Mouse (Mus musculus): ENCODE measurements around the gene Eif2ak4. TPM values are rescaled to one million over a fixed set of nuclear protein-coding genes. Genes with fewer than 3 reads are reported as not detected.

Eif2ak4 gene
- polyA plus RNA-seq, 1 experiment from 2014 or later = 9.5 TPM

GRCm38 (mm10) chr2:118372901-118373571 lies 15.4 kb upstream of the Eif2ak4 start, which contains the start of gene Gpr176:
Gene Gpr176 (minus strand): TSS chr2:118373419.
- peaks cover 18% of the 10 kb centered on the region for H3K4me1 ChIP-seq (ENCODE audit: control insufficient read depth, insufficient read depth, low read length)
- no peaks in the 10 kb centered on the region for H3K9me3 ChIP-seq (ENCODE audit: control insufficient read depth, low read length)
- H3K4me2 ChIP-seq (ENCODE audit: low read depth, low read length) = peak within 1 kb of the TSS; percentile 100
- H3K27me3 ChIP-seq (replicated peaks; ENCODE audit: control insufficient read depth, insufficient read depth, low read length) = peaks cover 14% of the 10 kb centered on the region
- peak within 1 kb of the TSS; percentile 67 for H3K9ac ChIP-seq (ENCODE audit: low read depth, low read length)
- 1% methylated on average over 55 of the region's 59 CpGs for WGBS
- peak; percentile 74 for ATAC-seq
- no peak within 1 kb of the TSS for H3K27ac ChIP-seq (ENCODE audit: low read length)
- H3K4me3 ChIP-seq (ENCODE audit: low read length) = peak within 1 kb of the TSS; percentile 59
- H3K36me3 ChIP-seq (ENCODE audit: control insufficient read depth, insufficient read depth, low read length) = no peaks in the 10 kb centered on the region

GRCm38 (mm10) chr2:118373572-118374279 lies 14.7 kb upstream of the Eif2ak4 start:
- Histone ChIP-seq H3K27me3 (replicated peaks; ENCODE audit: control insufficient read depth, insufficient read depth, low read length) (peaks cover 14% of the 10 kb centered on the region), H3K9me3 (ENCODE audit: control insufficient read depth, low read length) (no peaks in the 10 kb centered on the region), H3K4me3 (ENCODE audit: low read length) (peak overlapping the region; percentile 59), H3K27ac (ENCODE audit: low read length) (no peak overlapping the region), H3K4me1 (ENCODE audit: control insufficient read depth, insufficient read depth, low read length) (peaks cover 18% of the 10 kb centered on the region), H3K9ac (ENCODE audit: low read depth, low read length) (peak overlapping the region; percentile 67), H3K4me2 (ENCODE audit: low read depth, low read length) (peak overlapping the region; percentile 100), H3K36me3 (ENCODE audit: control insufficient read depth, insufficient read depth, low read length) (no peaks in the 10 kb centered on the region)
- ATAC-seq = peak; percentile 89
- WGBS = 2% methylated on average over 43 of the region's 43 CpGs

GRCm38 (mm10) chr2:118375522-118375921 lies 12.9 kb upstream of the Eif2ak4 start:
- Histone ChIP-seq H3K9me3 (ENCODE audit: control insufficient read depth, low read length) (no peaks in the 10 kb centered on the region), H3K4me2 (ENCODE audit: low read depth, low read length) (no peak overlapping the region), H3K27me3 (replicated peaks; ENCODE audit: control insufficient read depth, insufficient read depth, low read length) (peaks cover 8% of the 10 kb centered on the region), H3K27ac (ENCODE audit: low read length) (no peak overlapping the region), H3K36me3 (ENCODE audit: control insufficient read depth, insufficient read depth, low read length) (no peaks in the 10 kb centered on the region), H3K4me1 (ENCODE audit: control insufficient read depth, insufficient read depth, low read length) (peaks cover 18% of the 10 kb centered on the region), H3K9ac (ENCODE audit: low read depth, low read length) (no peak overlapping the region), H3K4me3 (ENCODE audit: low read length) (no peak overlapping the region)
- no peak for ATAC-seq
- WGBS = 72% methylated on average over 1 of the region's 1 CpGs

- no peaks in the 10 kb centered on the region for H3K36me3 ChIP-seq (ENCODE audit: control insufficient read depth, insufficient read depth, low read length)
- no peak overlapping the region for H3K27ac ChIP-seq (ENCODE audit: low read length)
- H3K4me2 ChIP-seq (ENCODE audit: low read depth, low read length) = no peak overlapping the region
- H3K9me3 ChIP-seq (ENCODE audit: control insufficient read depth, low read length) = no peaks in the 10 kb centered on the region
- peaks cover 18% of the 10 kb centered on the region for H3K4me1 ChIP-seq (ENCODE audit: control insufficient read depth, insufficient read depth, low read length)
- no peak for ATAC-seq
- peaks cover 8% of the 10 kb centered on the region for H3K27me3 ChIP-seq (replicated peaks; ENCODE audit: control insufficient read depth, insufficient read depth, low read length)
- no peak overlapping the region for H3K9ac ChIP-seq (ENCODE audit: low read depth, low read length)
- H3K4me3 ChIP-seq (ENCODE audit: low read length) = no peak overlapping the region
Observed at GRCm38 (mm10) chr2:118375931-118376330, 12.5 kb upstream of the Eif2ak4 start.

GRCm38 (mm10) chr2:118379756-118380155 lies 8.7 kb upstream of the Eif2ak4 start:
- Histone ChIP-seq H3K36me3 (ENCODE audit: control insufficient read depth, insufficient read depth, low read length) (no peaks in the 10 kb centered on the region), H3K27me3 (replicated peaks; ENCODE audit: control insufficient read depth, insufficient read depth, low read length) (no peaks in the 10 kb centered on the region), H3K9me3 (ENCODE audit: control insufficient read depth, low read length) (no peaks in the 10 kb centered on the region), H3K9ac (ENCODE audit: low read depth, low read length) (no peak overlapping the region), H3K4me2 (ENCODE audit: low read depth, low read length) (no peak overlapping the region), H3K4me3 (ENCODE audit: low read length) (no peak overlapping the region), H3K27ac (ENCODE audit: low read length) (no peak overlapping the region), H3K4me1 (ENCODE audit: control insufficient read depth, insufficient read depth, low read length) (no peaks in the 10 kb centered on the region)
- 53% methylated on average over 1 of the region's 1 CpGs for WGBS
- no peak for ATAC-seq

- 73% methylated on average over 5 of the region's 5 CpGs for WGBS
- Histone ChIP-seq H3K4me1 (ENCODE audit: control insufficient read depth, insufficient read depth, low read length) (no peaks in the 10 kb centered on the region), H3K27ac (ENCODE audit: low read length) (no peak overlapping the region), H3K4me3 (ENCODE audit: low read length) (no peak overlapping the region), H3K9ac (ENCODE audit: low read depth, low read length) (no peak overlapping the region), H3K9me3 (ENCODE audit: control insufficient read depth, low read length) (no peaks in the 10 kb centered on the region), H3K36me3 (ENCODE audit: control insufficient read depth, insufficient read depth, low read length) (no peaks in the 10 kb centered on the region), H3K4me2 (ENCODE audit: low read depth, low read length) (no peak overlapping the region), H3K27me3 (replicated peaks; ENCODE audit: control insufficient read depth, insufficient read depth, low read length) (no peaks in the 10 kb centered on the region)
- ATAC-seq = no peak
Observed at GRCm38 (mm10) chr2:118383387-118383786, 5.0 kb upstream of the Eif2ak4 start.

GRCm38 (mm10) chr2:118389569-118389968 lies 1.2 kb downstream of the Eif2ak4 start:
- WGBS = 32% methylated on average over 3 of the region's 3 CpGs

GRCm38 (mm10) chr2:118390072-118390471 lies 1.7 kb downstream of the Eif2ak4 start:
- no peak for ATAC-seq
- Histone ChIP-seq H3K4me2 (ENCODE audit: low read depth, low read length) (peak overlapping the region; percentile 76; the same call in 1 of the 2 replicates), H3K27me3 (replicated peaks; ENCODE audit: control insufficient read depth, insufficient read depth, low read length) (no peaks in the 10 kb centered on the region), H3K4me3 (ENCODE audit: low read length) (no peak overlapping the region), H3K9ac (ENCODE audit: low read depth, low read length) (no peak overlapping the region), H3K9me3 (ENCODE audit: control insufficient read depth, low read length) (no peaks in the 10 kb centered on the region), H3K27ac (ENCODE audit: low read length) (no peak overlapping the region), H3K4me1 (ENCODE audit: control insufficient read depth, insufficient read depth, low read length) (peaks cover 8% of the 10 kb centered on the region), H3K36me3 (ENCODE audit: control insufficient read depth, insufficient read depth, low read length) (no peaks in the 10 kb centered on the region)
- WGBS = 79% methylated on average over 5 of the region's 5 CpGs

More at GRCm38 (mm10) chr2:118389569-118389968, 1.2 kb downstream of the Eif2ak4 start:
- Histone ChIP-seq H3K4me1 (ENCODE audit: control insufficient read depth, insufficient read depth, low read length) (peaks cover 8% of the 10 kb centered on the region), H3K4me2 (ENCODE audit: low read depth, low read length) (peak overlapping the region; percentile 76), H3K27ac (ENCODE audit: low read length) (no peak overlapping the region; the same call in 1 of the 2 replicates), H3K4me3 (ENCODE audit: low read length) (peak overlapping the region; percentile 86), H3K36me3 (ENCODE audit: control insufficient read depth, insufficient read depth, low read length) (no peaks in the 10 kb centered on the region), H3K9ac (ENCODE audit: low read depth, low read length) (peak overlapping the region; percentile 93; the same call in 1 of the 2 replicates), H3K27me3 (replicated peaks; ENCODE audit: control insufficient read depth, insufficient read depth, low read length) (no peaks in the 10 kb centered on the region), H3K9me3 (ENCODE audit: control insufficient read depth, low read length) (no peaks in the 10 kb centered on the region)
- no peak for ATAC-seq

GRCm38 (mm10) chr2:118391201-118391600 lies 2.8 kb downstream of the Eif2ak4 start:
- Histone ChIP-seq H3K27me3 (replicated peaks; ENCODE audit: control insufficient read depth, insufficient read depth, low read length) (no peaks in the 10 kb centered on the region), H3K4me3 (ENCODE audit: low read length) (no peak overlapping the region), H3K36me3 (ENCODE audit: control insufficient read depth, insufficient read depth, low read length) (no peaks in the 10 kb centered on the region), H3K4me1 (ENCODE audit: control insufficient read depth, insufficient read depth, low read length) (peaks cover 8% of the 10 kb centered on the region), H3K9ac (ENCODE audit: low read depth, low read length) (no peak overlapping the region), H3K9me3 (ENCODE audit: control insufficient read depth, low read length) (no peaks in the 10 kb centered on the region), H3K4me2 (ENCODE audit: low read depth, low read length) (no peak overlapping the region), H3K27ac (ENCODE audit: low read length) (no peak overlapping the region)
- ATAC-seq = no peak
- WGBS = 77% methylated on average over 5 of the region's 5 CpGs
